Mouse (Mus musculus): ENCODE results near the gene H2-M5. TPM values are rescaled to one million over a fixed set of nuclear protein-coding genes. Genes with fewer than 3 reads are reported as not detected.
"Not testable (repeated sequence)": the region's sequence is repeated elsewhere in the genome, so short reads cannot be mapped to it uniquely, and the experiment has no call there.

The H2-M5 gene
- polyA plus RNA-seq, 1 experiment: 0.06 TPM

- H3K79me3 ChIP-seq (ENCODE audit: low read depth): no peaks in the 10 kb centered on the region
- no peaks in the 10 kb centered on the region for H3K36me3 ChIP-seq (ENCODE audit: control insufficient read depth, insufficient read depth)
- H3K79me2 ChIP-seq (ENCODE audit: control insufficient read depth, insufficient read depth): no peaks in the 10 kb centered on the region
- H3K4me3 ChIP-seq (ENCODE audit: insufficient read depth, poor library complexity, severe bottlenecking): no peak overlapping the region
- no peak overlapping the region for H3ac ChIP-seq (ENCODE audit: control insufficient read depth, insufficient read length, low read depth)
- no peak for TF ChIP-seq CEBPB (IDR thresholded peaks at IDR 0.05; ENCODE audit: low read depth)
- TF ChIP-seq USF1 (IDR thresholded peaks at IDR 0.05; ENCODE audit: low read depth): no peak
- TF ChIP-seq MAX (IDR thresholded peaks at IDR 0.05): no peak
- no peak for TF ChIP-seq CTCF (IDR thresholded peaks at IDR 0.05; ENCODE audit: control insufficient read depth, insufficient read depth, insufficient read length)
- TF ChIP-seq MYOD1 (IDR thresholded peaks at IDR 0.05; ENCODE audit: control insufficient read depth, insufficient read length, low read depth): no peak
- no peak for TF ChIP-seq MYOG (IDR thresholded peaks at IDR 0.05; ENCODE audit: control insufficient read depth, extremely low read depth, insufficient read length)
- TF ChIP-seq FOSL1 (IDR thresholded peaks at IDR 0.05; ENCODE audit: insufficient read depth, low read length, poor library complexity, severe bottlenecking): no peak
- H3K27me3 ChIP-seq (ENCODE audit: control insufficient read depth, insufficient read depth, insufficient read length): peaks cover 13% of the 10 kb centered on the region
These were observed 3.2 kb upstream of the H2-M5 start for GRCm38 (mm10) chr17:36992336-36993104.

- not testable (repeated sequence) for H3K36me3 ChIP-seq (ENCODE audit: control insufficient read depth, insufficient read depth); H3K79me3 ChIP-seq (ENCODE audit: low read depth); H3ac ChIP-seq (ENCODE audit: control insufficient read depth, insufficient read length, low read depth); H3K79me2 ChIP-seq (ENCODE audit: control insufficient read depth, insufficient read depth); H3K4me3 ChIP-seq (ENCODE audit: insufficient read depth, poor library complexity, severe bottlenecking)
- peaks cover 17% of the 10 kb centered on the region for H3K27me3 ChIP-seq (ENCODE audit: control insufficient read depth, insufficient read depth, insufficient read length)
These were observed 1.3 kb upstream of the H2-M5 start for GRCm38 (mm10) chr17:36990630-36991029.

GRCm38 (mm10) chr17:36988475-36988874 is 862 bp downstream of the H2-M5 start:
- Histone ChIP-seq H3K27me3 (ENCODE audit: control insufficient read depth, insufficient read depth, insufficient read length) (peaks cover 20% of the 10 kb centered on the region), H3K36me3 (ENCODE audit: control insufficient read depth, insufficient read depth) (no peaks in the 10 kb centered on the region), H3K79me2 (ENCODE audit: control insufficient read depth, insufficient read depth) (no peaks in the 10 kb centered on the region), H3K79me3 (ENCODE audit: low read depth) (no peaks in the 10 kb centered on the region), H3ac (ENCODE audit: control insufficient read depth, insufficient read length, low read depth) (no peak overlapping the region), H3K4me3 (ENCODE audit: insufficient read depth, poor library complexity, severe bottlenecking) (no peak overlapping the region)
- TF ChIP-seq CEBPB (IDR thresholded peaks at IDR 0.05; ENCODE audit: low read depth) (no peak), MAX (IDR thresholded peaks at IDR 0.05) (no peak), USF1 (IDR thresholded peaks at IDR 0.05; ENCODE audit: low read depth) (no peak), MYOG (IDR thresholded peaks at IDR 0.05; ENCODE audit: control insufficient read depth, extremely low read depth, insufficient read length) (no peak), FOSL1 (IDR thresholded peaks at IDR 0.05; ENCODE audit: insufficient read depth, low read length, poor library complexity, severe bottlenecking) (no peak), CTCF (IDR thresholded peaks at IDR 0.05; ENCODE audit: control insufficient read depth, insufficient read depth, insufficient read length) (no peak)

- Histone ChIP-seq H3K4me3 (ENCODE audit: insufficient read depth, poor library complexity, severe bottlenecking) (no peak overlapping the region), H3ac (ENCODE audit: control insufficient read depth, insufficient read length, low read depth) (no peak overlapping the region), H3K36me3 (ENCODE audit: control insufficient read depth, insufficient read depth) (no peaks in the 10 kb centered on the region), H3K79me2 (ENCODE audit: control insufficient read depth, insufficient read depth) (no peaks in the 10 kb centered on the region), H3K27me3 (ENCODE audit: control insufficient read depth, insufficient read depth, insufficient read length) (peaks cover 7% of the 10 kb centered on the region), H3K79me3 (ENCODE audit: low read depth) (no peaks in the 10 kb centered on the region)
- TF ChIP-seq MAX (IDR thresholded peaks at IDR 0.05) (no peak), MYOG (IDR thresholded peaks at IDR 0.05; ENCODE audit: control insufficient read depth, extremely low read depth, insufficient read length) (no peak), CTCF (IDR thresholded peaks at IDR 0.05; ENCODE audit: control insufficient read depth, insufficient read depth, insufficient read length) (no peak), CEBPB (IDR thresholded peaks at IDR 0.05; ENCODE audit: low read depth) (no peak), USF1 (IDR thresholded peaks at IDR 0.05; ENCODE audit: low read depth) (no peak), MYOD1 (IDR thresholded peaks at IDR 0.05; ENCODE audit: control insufficient read depth, insufficient read length, low read depth) (no peak)
These were observed 6.8 kb downstream of the H2-M5 start for GRCm38 (mm10) chr17:36982253-36983155.

- Histone ChIP-seq H3K27me3 (ENCODE audit: control insufficient read depth, insufficient read depth, insufficient read length) (peaks cover 7% of the 10 kb centered on the region), H3ac (ENCODE audit: control insufficient read depth, insufficient read length, low read depth) (no peak overlapping the region), H3K79me3 (ENCODE audit: low read depth) (no peaks in the 10 kb centered on the region), H3K36me3 (ENCODE audit: control insufficient read depth, insufficient read depth) (no peaks in the 10 kb centered on the region), H3K4me3 (ENCODE audit: insufficient read depth, poor library complexity, severe bottlenecking) (no peak overlapping the region), H3K79me2 (ENCODE audit: control insufficient read depth, insufficient read depth) (no peaks in the 10 kb centered on the region)
- TF ChIP-seq USF1 (IDR thresholded peaks at IDR 0.05; ENCODE audit: low read depth) (no peak), CEBPB (IDR thresholded peaks at IDR 0.05; ENCODE audit: low read depth) (no peak), MYOG (IDR thresholded peaks at IDR 0.05; ENCODE audit: control insufficient read depth, extremely low read depth, insufficient read length) (no peak), MAX (IDR thresholded peaks at IDR 0.05) (no peak), FOSL1 (IDR thresholded peaks at IDR 0.05; ENCODE audit: insufficient read depth, low read length, poor library complexity, severe bottlenecking) (no peak), CTCF (IDR thresholded peaks at IDR 0.05; ENCODE audit: control insufficient read depth, insufficient read depth, insufficient read length) (no peak), MYOD1 (IDR thresholded peaks at IDR 0.05; ENCODE audit: control insufficient read depth, insufficient read length, low read depth) (no peak)
These were observed 7.5 kb downstream of the H2-M5 start for GRCm38 (mm10) chr17:36981845-36982244.
